Mouse (Mus musculus): ENCODE results near the gene Spz1. TPM values are rescaled to one million over a fixed set of nuclear protein-coding genes. Genes with fewer than 3 reads are reported as not detected.

Spz1 gene
- not detected for polyA plus RNA-seq (2015; fragmentation: Illumina TruSeq; extraction: RNeasy Lipid Tissue Mini Kit (QIAGEN cat#74804); ENCODE audit: insufficient read depth, low read depth, low replicate concordance)

GRCm38 (mm10) chr13:92576072-92576471, at the start of gene Spz1:
Spz1 (minus strand) TSS chr13:92576172.

GRCm38 (mm10) chr13:92610311-92611221, 34.6 kb upstream of the Spz1 start, which contains the start of gene Serinc5:
Serinc5 (plus strand) TSS chr13:92611091.

DNA sequence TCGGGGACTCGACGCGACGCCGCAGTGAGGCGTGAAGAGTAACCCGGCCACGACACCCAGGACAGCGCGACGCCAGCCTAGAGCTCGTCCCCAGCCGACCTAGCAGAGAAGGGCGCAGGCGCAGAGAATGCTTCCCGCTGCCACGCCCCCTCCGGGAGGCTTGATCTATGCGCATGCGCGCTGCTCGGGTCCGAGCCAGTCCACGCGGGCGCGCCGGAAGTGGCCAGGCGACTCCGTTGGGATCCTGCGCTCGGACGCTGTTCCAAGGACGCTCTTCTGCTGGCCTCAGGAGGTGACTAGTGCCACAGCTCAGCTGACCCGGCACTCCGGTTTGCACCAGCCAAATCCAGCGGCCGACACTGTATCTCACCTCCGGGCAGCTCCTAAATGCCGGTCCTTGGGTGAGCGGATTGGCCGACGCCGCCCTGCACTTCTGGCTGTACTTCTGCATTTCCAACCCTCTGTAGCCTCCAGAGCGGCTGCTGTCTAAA, 45.2 kb downstream of the Spz1 start, which contains the start of gene Zfyve16:
Gene Zfyve16 (minus strand): TSS at position 148 of the 491 bp plus-strand sequence.

Other genes with a start within 250 kb of the Spz1 start
- gene Dhfr, start 221.4 kb downstream of the Spz1 start, polyA plus RNA-seq (2015; fragmentation: Illumina TruSeq; extraction: RNeasy Lipid Tissue Mini Kit (QIAGEN cat#74804); ENCODE audit: insufficient read depth, low read depth, low replicate concordance), result 0.30 TPM
- gene Msh3, start 221.2 kb downstream of the Spz1 start, polyA plus RNA-seq (2015; fragmentation: Illumina TruSeq; extraction: RNeasy Lipid Tissue Mini Kit (QIAGEN cat#74804); ENCODE audit: insufficient read depth, low read depth, low replicate concordance), result 5.1 TPM
- not detected for gene Ankrd34b, start 150.3 kb downstream of the Spz1 start, polyA plus RNA-seq (2015; fragmentation: Illumina TruSeq; extraction: RNeasy Lipid Tissue Mini Kit (QIAGEN cat#74804); ENCODE audit: insufficient read depth, low read depth, low replicate concordance)
- not detected for gene Fam151b, start 92.2 kb downstream of the Spz1 start, polyA plus RNA-seq (2015; fragmentation: Illumina TruSeq; extraction: RNeasy Lipid Tissue Mini Kit (QIAGEN cat#74804); ENCODE audit: insufficient read depth, low read depth, low replicate concordance)
- 2.7 TPM for gene Zfyve16, start 45.3 kb downstream of the Spz1 start, polyA plus RNA-seq (2015; fragmentation: Illumina TruSeq; extraction: RNeasy Lipid Tissue Mini Kit (QIAGEN cat#74804); ENCODE audit: insufficient read depth, low read depth, low replicate concordance)
- gene Serinc5, start 34.9 kb upstream of the Spz1 start, polyA plus RNA-seq (2015; fragmentation: Illumina TruSeq; extraction: RNeasy Lipid Tissue Mini Kit (QIAGEN cat#74804); ENCODE audit: insufficient read depth, low read depth, low replicate concordance), result 4.3 TPM
- gene Thbs4, start 218.6 kb upstream of the Spz1 start, polyA plus RNA-seq (2015; fragmentation: Illumina TruSeq; extraction: RNeasy Lipid Tissue Mini Kit (QIAGEN cat#74804); ENCODE audit: insufficient read depth, low read depth, low replicate concordance), result not detected